Mouse (Mus musculus): ENCODE results near the gene Exoc6b. TPM values are rescaled to one million over a fixed set of nuclear protein-coding genes. Genes with fewer than 3 reads are reported as not detected.

Exoc6b gene
- polyA plus RNA-seq, 2 experiments from 2014 or later: 10.8 to 16.1 TPM

DNA sequence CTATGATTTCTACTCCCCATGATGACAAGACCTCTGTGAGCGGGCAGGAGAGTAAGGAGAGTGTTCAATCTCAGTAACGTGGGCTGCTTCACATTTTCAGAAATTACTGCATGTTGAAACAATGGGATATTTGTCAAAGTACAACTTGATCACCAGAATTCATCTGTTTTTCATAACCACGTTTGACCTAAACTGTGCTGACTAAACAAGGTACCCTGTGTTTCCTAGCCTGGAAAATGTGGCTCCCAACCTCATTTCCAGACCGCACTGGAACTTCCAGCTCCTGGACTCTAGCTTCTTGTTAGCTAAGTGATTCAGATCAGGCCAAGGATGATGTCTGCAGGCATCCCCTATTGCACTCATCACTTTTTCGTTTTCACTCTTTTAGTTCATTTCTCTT, 193.4 kb downstream of the Exoc6b start:
- ATAC-seq: no peak

DNA sequence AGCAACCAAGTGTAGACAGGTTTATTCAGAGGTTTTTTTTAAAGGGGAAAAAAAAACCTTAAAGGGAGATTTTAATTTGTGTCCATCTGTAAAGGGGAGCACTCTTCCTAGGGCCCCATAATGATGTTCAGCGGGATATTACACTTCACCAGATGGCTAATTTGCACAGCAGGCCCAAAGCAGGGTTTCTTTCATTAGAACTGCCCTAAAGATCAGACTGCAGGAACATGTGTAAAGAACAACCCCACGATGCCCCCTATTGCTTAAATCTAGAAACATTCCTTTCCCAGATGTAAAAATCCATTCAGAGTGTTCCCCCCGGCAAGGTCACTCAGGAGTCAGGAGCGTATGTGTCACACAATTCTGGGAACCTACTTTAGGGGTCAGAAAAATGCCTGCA, 202.2 kb downstream of the Exoc6b start:
- ATAC-seq: no peak

DNA sequence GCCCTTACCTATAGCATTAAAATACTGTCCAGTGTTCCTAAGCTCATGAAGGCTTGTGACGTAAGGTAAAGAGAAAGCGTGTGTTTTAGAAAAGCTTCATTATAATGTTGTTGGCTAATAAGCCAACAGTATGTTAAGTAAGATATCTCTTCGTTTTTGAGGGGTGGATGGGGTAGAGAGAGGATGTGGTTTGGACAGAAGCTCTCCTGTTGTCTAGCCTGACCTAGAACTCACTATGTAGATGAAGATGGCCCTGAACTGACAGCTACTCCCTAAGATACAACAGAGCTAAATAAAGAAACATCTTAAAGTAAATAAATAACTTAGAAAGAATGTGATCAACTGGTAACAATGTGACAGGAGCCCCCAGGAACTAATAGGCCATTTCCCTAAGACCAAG, 204.7 kb downstream of the Exoc6b start:
- peak; percentile 65 for ATAC-seq

DNA sequence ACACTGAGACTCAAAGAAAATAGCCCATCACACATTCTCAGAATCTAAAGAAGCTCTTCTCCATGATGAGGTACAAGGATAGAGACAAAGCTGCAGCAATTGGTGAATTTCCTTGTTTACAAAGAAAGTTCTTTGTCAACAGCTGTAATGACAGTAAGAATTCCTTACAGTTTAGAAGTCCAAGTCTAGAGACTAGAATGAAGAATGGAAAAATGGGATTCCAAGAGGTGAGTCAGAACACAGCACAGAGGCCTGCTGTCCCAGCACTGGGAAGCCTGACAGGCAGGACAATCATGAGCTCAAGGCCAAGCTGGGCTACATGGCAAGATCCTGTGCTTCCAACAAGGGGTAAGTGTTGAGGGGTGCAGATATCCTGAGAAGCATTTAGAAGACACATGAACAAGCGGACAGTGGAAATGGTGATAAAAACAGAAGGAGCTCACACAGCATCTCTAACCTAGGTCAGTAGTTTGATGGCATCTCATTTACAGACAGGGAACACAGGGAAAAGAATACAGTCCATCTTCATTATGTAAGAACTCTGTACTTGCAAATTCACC, 205.4 kb downstream of the Exoc6b start:
- ATAC-seq: no peak

DNA sequence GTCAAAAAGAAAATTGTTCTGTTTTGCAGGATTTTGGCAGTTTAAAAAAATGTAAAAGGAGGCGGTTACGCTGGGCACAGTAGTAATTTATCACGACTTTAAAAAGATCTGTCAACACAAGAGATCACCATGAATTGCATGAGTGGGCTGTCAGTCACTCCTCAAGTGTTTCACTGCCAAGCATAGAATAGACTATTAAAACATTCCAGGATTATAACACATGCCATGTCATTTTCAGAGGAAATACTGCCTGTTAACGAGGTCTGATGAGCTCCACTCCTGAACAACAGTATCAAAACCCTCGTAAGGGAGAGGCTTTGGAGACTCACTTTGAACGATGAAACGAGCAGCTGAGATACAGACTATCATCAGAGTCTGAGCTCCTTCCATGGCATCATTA, 223.6 kb downstream of the Exoc6b start:
- ATAC-seq: no peak

DNA sequence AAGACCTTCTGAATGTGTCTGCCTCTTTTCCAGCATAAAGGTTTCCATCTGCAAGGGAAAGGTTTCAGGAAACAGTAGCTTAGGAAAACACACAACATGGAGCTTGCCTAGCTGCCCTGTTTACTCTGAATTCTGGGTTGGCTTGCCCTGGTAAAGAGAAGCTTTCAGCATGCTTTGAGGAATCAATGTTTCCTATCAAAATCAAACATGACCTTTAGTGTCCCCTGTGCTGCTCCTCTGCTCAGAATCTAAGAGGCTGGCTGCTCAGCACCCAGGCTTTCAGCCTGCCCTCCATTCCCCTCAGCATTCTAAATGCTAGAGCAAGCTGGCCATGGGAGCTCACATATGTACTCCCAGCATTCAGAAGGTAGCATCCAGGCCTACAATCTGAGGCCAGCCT, 228.2 kb downstream of the Exoc6b start:
- no peak for ATAC-seq

DNA sequence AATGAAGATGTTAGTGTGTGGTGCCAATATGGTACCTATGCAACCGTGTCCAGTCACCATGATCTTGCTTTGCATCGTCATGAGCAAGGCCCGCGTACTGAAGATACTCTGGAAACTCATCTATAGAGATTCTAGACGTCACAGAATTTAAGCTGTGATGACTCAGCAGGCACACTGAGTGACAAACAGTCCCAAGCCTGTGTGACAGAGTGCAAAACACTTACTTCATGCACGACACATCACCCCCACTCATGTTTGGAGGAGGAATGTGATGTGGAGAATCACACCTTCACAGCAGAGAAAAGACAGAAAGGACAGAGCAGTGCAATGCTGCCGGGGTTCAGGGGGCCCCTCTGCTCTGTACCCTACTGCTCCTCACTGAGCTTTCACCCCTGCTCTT, 261.8 kb downstream of the Exoc6b start:
- no peak for ATAC-seq

DNA sequence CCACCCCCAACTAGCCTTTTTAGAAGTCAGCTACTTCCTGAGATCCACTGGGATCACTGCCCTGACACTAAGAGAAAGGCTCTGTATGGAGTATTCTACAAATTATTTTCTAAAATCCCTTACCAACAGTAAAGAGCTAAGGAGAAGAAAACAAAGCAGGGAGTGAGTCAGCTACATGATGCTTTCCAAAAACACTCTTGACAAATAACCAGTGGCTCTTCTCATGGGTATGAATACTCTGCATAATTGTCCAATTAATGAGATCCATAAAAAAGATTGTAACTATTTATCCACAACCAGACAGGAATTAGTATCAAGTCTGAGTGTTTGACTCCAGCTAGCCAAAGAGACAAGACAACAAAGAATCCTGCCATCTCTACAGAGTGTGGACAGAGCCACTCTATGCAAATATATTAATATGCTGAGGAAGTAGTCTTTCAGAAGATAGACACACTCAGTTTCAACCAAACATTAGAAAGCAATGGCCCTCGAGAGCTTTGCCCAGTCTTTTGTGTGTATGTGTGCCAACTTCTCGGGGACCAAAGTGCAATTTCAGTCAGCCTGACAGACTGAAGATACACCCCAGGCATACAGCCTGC, 263.1 kb downstream of the Exoc6b start:
- no peak for ATAC-seq

DNA sequence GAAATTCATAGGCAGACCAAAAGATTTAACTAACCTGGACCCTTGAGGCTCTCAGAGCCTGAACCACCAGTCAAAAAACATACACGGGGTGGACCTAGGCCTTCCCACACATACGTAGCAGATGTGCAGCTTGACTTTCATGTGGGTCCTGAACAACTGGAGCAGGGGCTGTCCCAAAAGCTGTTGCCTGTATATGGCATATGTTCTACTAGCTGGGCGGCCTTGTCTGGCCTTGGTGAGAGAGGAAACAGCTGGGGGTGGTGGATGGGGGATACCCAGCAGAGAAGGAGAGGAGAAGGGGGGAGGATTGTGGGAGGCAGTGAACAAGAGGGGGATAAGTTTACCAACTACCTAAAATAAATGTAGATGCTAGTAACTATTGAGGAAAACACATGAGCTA, 270.6 kb downstream of the Exoc6b start:
- peak; percentile 66 for ATAC-seq

DNA sequence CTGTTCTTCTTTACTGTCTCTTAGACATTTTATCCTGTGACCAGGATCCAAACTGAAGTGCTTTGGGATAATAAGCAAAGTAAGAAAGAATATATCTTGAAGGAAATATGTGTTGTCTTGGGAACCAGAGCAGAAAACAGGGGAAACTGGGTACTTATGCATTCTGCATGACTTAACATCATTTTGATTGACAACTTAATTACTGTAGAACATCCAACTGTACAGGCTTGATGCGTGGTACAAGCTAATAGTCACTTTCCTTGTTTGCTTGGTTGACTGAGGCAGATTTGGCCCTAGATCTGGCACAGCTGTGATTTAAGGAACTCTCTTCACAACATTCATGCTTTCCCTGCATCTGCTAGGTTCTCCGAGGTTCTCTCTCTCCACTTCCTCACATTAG, 285.3 kb downstream of the Exoc6b start:
- no peak for ATAC-seq

DNA sequence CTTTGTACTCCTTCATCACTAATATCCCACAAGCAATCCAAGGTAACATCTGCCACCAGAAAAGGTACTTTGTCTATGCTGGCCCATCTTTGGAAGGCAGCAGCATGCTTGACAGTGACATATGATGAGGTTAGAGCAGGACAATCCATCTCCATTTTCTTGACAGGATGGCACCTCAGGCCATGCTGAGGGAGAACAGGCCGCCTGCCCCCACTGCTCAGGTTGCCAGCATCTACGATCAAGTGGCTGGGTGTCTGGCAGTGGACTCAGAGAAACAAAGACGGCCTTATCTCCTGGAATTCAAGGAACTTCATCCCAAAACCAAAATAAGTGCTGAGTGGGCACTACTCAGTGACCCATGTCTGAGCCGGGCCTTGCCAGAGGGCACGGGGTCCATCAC, 289.3 kb downstream of the Exoc6b start:
- ATAC-seq: no peak

DNA sequence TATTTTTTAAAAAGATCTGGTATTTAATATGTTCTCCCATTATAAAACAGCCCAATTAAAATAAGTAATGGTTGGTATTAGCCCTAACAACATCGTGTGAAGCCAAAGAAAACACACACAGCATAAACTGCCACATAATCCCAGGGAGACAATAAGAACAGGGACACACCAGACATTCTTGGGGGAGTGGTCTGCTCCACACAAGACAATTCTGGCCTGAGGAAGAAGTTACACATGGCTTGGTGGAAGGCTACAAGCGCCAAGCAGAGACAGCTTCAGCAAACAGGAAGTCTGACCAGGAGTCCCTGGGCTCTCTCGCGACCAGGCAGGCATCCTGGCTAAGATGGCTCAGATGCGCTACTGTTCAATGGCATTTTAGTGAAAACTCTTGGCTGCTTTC, 290.3 kb downstream of the Exoc6b start:
- no peak for ATAC-seq

DNA sequence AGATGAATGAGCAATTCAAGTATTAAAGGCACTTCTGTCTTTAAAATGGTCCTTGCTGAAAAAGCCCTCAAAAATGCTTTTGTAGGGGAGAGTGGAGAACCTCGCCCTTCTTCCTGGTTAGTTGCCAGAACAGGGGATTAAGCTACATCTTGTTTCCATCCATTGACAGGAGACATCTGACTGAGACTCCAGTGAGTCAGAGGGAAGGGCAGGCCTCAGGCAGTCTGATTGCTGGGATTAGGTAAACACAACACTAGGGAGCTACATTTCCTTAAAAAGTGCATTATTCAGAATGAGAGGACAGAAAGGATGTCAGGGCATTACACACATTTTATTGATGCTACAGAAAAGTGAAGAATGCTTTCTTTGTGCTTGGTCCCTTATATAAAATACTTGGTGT, 293.4 kb downstream of the Exoc6b start:
- ATAC-seq: no peak

DNA sequence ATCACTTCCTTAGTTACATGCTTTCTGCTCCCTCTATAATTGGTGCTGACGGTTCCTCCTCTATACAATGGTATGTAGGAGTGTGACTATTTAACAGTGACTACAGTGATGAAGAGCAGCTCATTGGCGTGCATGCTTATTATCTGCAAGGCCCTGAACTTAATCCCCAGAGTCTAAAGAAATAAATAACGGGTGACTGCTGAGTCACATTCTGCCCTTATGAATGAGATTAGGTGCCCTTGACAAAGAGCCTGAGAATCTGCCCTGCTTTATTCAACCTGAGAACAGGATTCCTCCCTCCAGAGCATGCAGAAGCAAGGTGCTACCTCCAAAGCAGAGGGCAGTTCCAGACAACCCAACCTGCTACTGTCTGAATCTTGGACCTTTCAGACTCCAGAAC, 314.0 kb downstream of the Exoc6b start:
- ATAC-seq: no peak

DNA sequence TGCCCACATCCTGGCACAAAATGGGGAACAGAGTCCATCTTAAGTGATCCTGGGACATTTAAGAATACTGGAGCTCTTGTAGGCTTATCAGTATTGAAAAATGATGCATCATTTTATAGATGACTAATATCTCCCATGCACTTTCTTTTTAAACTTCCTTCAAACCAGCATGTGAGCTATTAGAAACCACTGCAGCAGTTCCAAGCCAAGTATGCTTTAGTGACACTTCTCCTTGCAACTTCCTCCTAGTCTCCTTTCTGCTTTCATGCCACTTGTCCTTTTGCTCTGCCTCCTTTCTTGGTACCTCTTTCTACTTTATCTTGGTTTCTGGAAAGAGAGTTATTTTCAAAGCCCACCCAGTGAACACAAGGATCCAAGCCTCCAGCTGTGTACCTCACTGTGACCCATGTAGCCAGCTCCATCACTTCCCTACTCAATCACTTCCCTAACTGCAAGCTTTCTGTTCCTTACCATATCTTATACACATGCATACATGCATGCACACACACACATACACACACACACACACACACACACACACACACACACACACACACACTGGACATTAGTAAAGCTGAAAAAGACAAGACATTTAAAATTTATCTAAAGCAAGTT, 316.4 kb downstream of the Exoc6b start:
- no peak for ATAC-seq

DNA sequence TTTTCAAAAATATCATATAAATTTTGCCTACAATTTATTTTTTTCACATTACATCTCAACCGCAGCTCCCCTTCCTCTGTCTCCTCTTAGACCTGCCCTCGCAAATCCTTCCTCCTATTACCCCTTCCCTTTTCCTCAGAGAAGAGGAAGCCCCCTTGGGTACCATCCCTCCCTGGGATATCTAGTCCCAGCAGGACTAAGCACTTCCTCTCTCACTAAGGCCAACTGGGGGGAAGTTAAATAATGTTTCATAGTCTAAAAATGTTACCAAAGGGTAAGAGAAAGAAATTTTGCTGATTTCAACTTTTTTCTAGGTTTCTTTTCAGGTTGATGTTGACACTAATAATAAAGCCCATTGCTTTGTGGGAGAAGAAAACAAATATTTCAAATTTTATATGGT, 317.9 kb downstream of the Exoc6b start:
- ATAC-seq: no peak

DNA sequence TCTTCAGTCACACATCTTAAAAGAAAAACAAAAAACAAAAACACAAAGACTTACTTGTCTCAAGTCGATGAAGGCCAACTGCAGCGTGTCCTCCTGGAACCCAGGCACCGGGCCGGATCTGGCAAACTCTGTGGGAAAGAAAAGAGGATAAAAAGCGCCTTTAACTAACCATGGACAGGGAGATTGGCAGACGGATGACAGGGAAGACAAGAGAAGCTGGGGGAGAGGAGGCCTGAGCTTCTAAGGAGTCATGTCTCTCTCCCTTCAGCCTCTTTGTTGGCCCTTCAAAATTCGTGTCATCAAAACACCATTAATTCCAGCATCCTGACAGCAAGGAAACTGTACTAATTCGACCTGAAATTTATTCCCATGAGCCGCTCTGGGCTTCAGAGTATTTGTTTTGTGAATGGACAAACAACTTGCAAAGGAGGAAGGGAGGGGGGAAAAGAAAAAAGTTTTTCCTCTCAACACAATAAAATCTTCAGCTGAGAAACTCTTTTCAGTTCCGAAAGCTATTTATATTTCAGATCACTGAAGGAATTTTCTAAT, 322.4 kb downstream of the Exoc6b start:
- ATAC-seq: no peak

DNA sequence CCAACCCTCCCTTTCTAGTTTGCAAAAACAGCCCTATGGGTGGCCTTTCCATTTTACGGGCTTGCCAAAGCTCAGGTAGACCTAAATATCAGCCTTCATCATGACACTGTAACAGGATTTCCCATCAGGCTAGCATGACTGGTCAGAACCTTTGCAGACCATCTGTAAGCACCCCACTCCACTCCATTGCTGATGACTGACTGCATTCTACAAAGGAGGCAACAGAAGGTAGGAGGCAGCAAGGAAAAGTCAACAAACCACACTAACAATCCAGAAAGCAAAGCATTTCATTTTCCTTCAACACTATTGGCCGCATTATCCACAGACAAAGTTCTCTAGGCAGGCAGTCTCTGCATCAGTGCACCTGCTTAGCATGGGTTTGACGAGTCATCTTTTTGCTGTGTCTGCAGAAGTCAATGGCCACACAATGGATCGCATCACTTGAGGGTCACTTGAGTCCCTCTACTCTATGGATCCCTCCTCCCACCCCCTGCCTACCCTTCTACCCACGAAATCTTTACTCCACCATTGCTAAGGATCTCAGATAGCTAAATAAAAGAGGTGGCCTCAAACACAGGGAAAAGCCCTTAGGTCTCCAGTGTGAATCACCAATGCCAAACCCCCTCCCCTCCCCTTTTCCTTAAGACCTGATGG, 323.0 kb downstream of the Exoc6b start:
- ATAC-seq: no peak

DNA sequence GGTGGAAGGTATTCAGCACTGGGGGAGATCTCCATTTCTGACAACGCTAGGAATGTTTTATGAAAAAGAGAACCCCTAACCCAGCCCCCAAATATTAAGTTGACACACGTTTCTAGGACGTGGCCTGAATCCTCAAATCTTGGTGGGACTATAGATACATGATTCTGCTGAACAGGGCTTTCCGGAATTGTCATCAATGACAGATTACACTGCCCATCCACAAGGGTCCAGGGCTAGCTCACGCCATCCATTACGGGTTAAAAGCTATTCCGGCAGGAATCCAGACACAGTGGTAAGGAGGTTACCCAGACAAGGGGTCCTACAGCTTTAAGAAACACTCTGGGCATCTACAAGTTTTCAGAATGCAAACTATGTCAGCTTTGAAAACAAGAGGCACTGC, 323.7 kb downstream of the Exoc6b start:
- no peak for ATAC-seq

DNA sequence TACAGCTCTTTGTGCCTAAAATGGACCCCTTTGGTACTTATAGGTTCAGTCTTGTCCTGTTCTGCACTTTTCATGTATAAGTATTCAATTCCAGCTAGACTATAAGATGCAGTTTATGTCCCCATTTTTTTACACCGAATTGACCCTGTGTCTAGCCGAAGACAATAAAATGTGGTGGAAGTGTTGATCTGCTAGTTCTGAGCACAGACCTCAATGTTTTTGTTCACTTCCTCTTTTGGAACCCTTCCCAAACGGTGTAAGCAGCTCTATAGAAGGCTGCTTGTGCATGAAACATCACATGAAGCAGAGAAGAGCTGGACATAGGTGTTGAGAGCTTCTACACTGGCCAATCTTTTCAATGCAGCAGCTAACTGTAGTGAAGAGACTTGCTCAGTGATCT, 327.1 kb downstream of the Exoc6b start:
- no peak for ATAC-seq

DNA sequence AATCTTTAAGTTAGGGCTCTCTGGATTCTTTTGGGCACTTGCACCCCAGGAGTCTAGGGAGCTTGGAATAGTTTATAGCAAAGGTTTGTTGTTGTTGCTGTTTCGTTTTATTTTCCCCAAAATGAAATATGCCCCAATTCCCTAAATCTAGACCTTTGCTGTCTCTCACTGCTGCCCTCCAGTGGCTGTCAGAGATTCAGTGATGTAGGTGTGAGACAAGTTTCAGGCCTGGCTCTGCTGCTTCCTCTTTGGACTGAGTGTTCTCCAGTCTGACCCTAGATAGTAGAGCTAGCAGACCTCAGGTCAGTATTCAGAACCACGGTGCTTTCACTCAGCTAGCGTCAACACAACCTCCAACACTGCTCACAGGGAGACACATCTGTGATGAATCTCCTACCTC, 332.4 kb downstream of the Exoc6b start:
- ATAC-seq: no peak

DNA sequence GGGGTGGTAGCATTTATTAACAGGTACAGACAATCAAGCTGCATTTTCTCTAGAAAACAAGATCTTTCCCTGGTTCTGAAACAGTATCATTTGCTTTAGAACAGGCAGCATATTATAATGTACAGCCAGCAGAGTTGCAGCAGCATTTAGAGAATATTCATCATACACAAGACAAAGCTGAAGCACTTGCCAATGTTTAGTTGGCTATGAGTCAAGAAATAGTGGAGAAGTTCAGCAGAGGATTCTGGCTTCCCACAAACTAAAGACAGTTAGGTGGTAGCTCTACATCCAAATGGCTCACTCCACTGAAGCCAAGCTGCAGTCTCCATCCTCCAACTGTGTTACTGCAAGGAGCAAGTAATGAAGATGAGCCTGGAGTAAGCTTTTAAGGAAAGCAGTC, 342.4 kb downstream of the Exoc6b start:
- ATAC-seq: no peak

DNA sequence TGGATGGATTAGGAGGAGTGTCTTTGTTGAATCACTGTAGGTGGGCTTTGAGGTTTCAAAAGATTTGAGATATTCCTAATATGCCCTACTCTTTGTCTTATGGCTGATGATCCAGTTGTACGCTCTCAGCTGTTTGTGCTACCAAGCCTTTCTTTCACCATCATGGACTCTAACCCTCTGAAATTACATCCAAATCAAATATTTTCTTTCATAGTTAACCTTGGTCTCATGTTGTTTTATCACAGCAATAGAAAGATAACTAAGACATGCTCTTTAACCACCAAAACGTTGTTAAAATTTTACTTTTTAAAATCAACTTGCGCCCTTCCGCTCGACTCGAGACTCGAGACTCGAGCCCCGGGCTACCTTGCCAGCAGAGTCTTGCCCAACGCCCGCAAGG, 356.1 kb downstream of the Exoc6b start:
- no peak for ATAC-seq

DNA sequence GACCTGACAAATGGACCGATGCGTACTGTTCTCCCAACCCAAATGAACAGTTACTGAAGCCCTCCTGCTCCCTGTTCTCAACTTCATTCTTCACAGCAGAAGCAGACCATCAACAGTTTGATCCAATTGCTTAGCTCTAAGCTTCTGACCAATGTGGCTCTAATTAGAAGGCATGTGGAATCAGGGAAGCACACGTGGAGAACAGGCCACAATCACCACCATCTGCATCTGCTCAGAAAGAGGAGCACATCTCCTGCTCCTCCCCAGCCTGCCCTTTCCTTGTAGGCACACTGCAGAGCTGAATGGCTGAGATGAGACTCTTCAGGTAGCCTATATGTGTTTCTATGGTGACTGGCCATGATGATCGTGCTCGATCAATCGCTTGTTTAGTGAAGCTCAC, 358.5 kb downstream of the Exoc6b start:
- no peak for ATAC-seq
